Mouse (Mus musculus): ENCODE results near the gene Mtx1.
A peak's percentile ranks its signal among the peaks of the same experiment; 100 is the strongest.

Gene Mtx1

DNA sequence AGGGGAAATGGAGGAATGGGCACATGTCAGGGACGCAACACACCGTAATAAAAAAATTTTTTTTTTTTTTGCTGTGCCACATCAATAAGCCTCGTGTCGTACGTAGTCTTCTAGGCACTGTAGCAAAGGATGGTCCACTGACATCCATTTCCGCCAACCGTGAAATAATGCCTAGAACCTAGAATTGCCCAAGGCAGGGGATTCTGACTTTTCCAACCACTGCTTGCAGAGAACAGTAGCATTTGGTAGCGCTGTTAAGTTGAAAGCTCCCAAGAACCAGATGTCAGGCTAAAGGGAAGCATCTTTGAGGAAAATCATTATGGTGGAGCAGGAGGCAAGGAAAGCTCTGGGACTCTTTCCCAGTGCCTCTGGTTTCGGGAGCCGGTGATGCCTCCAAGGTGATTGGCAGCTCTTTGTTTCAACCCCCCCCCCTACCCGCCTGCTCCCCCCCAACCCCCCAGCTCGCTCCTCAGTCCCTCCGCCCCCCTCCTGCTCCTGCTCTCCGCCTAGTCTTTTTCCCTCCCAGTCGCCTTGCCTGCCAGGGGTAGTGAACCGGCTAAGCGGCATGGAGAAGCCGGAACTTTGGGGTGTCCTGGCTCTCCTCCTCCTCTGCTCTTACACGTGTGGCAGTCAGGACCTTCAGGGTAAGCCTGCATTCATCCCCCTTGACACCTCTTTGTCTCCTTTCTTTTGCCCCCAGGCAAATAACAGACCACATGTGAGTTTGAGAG lies 12.0 kb downstream of the Mtx1 start, which contains the start of gene Thbs3:
TSS of gene Thbs3 (plus strand) at position 500 of the 731 bp plus-strand sequence.
- peak; percentile 76 for DNase-seq (ENCODE audit: low spot score)

DNA sequence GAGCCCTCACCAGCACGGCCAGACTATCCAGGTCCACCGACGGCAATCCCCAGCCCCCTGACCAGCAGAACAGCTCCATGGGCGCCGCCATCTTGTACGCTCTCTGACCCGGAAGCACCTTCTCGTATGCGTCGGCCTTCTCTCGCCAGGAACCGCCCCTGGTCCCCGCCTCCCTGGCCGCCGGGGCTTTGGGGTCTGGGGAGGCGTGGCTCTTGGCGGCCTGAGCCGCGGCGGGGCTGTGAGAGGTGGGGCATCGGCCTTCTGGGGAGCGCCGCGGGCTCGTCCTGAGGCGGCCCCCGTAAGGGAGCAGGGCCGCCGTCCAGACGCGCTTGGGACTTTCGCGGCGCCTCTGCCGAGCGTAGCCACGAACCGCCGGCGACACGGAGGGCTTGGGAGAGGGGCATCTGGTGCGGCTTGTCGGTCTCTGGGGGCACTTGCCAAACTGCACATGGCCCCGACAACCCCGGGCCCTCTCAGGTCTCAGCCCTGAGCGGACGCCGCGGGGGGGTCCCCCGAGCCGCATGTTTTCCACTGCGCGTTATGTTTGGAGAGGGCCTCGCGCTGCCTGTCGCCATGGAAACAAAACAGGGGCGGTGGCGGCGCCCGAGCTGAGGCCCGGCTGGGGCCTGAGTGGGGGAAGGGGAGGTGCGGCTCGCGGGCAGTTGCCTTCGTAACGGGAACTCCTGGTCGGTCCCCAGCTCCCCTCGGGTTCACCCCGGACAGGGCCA lies 12.9 kb downstream of the Mtx1 start:
- peak; percentile 98 for DNase-seq (ENCODE audit: low spot score)

DNA sequence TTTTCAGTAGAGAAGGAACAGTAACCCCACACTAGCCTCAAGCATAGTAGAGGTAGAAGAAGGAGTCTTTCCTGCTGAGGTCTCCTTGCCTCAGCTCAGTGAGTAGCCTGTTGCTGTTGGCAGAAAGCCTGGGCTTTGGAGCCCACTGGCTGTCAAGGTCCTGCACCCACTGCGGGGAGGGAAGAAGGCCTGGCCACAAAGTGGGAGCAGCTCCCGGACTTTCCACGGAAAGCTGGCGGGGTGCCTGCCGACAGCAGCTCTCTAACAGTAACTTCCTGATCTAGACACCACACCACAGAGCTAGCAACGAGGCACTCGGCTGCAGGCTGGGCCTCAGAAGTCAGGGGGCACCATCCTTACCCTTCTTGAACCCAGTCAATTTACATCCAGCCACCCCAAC lies 16.2 kb downstream of the Mtx1 start:
- DNase-seq (ENCODE audit: low spot score): no peak

DNA sequence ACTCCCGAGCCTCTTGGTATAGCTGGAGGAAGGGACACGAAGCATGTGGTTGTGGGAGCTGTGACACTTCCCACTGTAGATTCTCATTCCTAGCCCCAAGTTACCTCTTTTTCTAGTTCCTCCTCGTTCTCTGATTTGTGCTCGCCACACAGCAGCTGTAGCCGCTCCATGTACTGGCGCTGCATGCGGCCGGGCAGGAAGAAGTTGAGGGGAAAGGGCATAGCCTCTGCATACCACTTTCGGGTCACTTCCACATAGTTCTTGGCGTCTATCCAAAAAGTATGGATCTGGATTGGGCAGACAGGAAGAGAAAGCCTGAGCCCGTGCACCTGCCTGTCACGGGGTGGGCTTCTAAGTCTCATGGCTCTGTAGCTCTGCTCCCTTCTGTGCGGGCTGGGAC lies 16.7 kb downstream of the Mtx1 start:
- DNase-seq (ENCODE audit: low spot score): no peak

- no peak for DNase-seq (ENCODE audit: low spot score)
These were observed 17.2 kb downstream of the Mtx1 start for GRCm38 (mm10) chr3:89209731-89210130.

- no peak for DNase-seq (ENCODE audit: low spot score)
These were observed 18.2 kb downstream of the Mtx1 start for GRCm38 (mm10) chr3:89208736-89209135.

GRCm38 (mm10) chr3:89208075-89208657 lies 18.7 kb downstream of the Mtx1 start:
- no peak for DNase-seq (ENCODE audit: low spot score)

DNA sequence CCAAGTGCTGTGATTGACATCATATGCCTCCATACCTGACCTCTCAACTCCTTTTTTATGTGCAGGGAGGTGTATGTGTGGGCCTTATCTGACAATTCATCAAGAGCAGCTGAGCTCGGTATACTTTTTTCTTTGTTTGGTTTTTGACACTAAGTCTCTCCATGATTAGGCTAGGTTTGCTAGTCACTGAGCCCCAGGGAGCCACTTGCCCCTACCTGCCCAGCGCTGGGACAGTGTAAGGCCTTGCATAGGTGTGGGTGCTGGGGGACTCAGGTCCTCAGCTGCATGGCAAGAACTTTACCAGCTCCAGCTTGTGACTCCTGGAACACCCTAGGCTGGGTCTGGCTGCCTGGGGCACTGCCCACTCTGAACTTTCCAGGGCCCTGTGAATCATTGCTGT lies 20.2 kb downstream of the Mtx1 start:
- DNase-seq (ENCODE audit: low spot score): no peak

DNA sequence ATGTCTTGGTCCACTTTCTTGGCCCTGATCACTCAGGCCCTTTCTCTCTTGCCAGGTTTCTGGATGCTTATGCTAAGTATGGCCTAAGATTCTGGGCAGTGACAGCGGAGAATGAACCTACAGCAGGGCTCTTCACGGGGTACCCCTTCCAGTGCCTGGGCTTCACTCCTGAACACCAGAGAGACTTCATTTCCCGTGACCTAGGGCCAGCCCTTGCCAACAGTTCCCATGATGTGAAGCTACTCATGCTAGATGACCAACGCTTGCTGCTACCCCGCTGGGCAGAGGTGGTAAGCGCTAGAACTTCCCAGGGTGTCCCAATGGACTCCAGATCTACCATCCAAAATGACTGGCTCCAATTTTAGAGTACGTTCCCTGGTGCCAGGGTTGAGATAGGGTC lies 20.8 kb downstream of the Mtx1 start:
- DNase-seq (ENCODE audit: low spot score): no peak

- DNase-seq (ENCODE audit: low spot score): no peak
These were observed 23.8 kb downstream of the Mtx1 start for GRCm38 (mm10) chr3:89203142-89203514.

GRCm38 (mm10) chr3:89202253-89203141 lies 24.4 kb downstream of the Mtx1 start, which contains the start of gene Gba:
TSS of gene Gba (plus strand) at chr3:89202928.
- peak; percentile 97 for DNase-seq (ENCODE audit: low spot score)

- no peak for DNase-seq (ENCODE audit: low spot score)
These were observed 27.0 kb downstream of the Mtx1 start for GRCm38 (mm10) chr3:89199839-89200238.

- peak; percentile 97 for DNase-seq (ENCODE audit: low spot score)
These were observed 30.7 kb downstream of the Mtx1 start for GRCm38 (mm10) chr3:89195979-89196877.

GRCm38 (mm10) chr3:89193853-89194252 lies 33.0 kb downstream of the Mtx1 start:
- no peak for DNase-seq (ENCODE audit: low spot score)

GRCm38 (mm10) chr3:89193351-89193750 lies 33.5 kb downstream of the Mtx1 start:
- DNase-seq (ENCODE audit: low spot score): no peak

- DNase-seq (ENCODE audit: low spot score): no peak
These were observed 36.5 kb downstream of the Mtx1 start for GRCm38 (mm10) chr3:89190436-89190835.

DNA sequence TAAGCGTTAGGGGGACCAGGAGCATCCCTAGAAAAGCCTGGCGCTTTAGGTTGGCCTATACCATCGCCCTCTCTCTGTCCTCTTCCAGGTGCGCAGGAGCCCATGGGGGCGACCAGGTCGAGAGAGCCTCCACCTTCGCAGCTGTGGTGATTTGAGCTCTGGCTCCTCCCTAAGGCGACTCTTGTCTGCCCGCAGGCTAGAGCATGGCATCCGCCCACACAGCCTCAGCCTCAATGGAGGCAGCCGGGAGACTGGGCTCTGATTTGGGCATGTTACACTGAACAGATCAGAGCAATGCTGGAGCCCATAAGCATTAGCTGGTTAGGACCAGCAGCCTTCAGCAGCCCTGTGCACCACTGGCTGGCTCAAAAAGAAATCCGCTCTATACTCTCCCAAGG lies 38.4 kb downstream of the Mtx1 start:
- DNase-seq (ENCODE audit: low spot score): no peak

DNA sequence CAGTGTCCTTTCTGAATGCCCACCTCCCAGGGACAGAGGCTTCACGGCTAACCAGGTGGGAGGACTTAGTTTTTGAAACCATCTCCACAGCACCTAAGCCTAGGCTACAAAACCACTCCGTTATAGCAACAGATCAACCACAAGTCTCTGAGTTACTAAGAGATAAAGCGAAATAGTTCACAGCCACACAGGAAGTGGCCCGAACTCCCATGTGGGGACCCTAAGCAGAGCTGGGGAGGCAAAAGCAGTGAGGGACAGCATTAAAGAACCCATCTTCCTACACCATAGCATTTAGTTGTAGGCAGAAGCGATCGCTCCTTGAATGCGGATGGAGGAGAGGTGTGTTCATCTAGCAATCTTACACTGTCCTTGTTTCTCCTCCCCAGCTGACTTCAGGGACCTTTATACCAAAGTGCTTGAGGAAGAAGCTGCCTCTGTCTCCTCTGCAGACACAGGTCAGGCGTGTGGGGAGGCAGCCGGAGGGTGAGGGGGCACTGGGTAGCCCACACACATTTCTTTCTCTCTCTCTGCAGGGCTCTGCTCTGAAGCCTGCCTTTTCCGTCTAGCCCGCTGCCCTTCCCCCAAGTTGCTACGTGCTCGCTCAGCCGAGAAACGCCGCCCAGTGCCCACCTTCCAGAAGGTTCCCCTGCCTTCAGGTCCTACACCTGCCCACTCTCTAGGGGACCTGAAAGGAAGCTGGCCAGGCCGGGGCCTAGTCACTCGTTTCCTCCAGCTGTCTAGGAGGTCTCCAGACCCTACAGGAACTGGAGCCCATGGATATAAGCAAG lies 39.0 kb downstream of the Mtx1 start:
- no peak for DNase-seq (ENCODE audit: low spot score)

- no peak for DNase-seq (ENCODE audit: low spot score)
These were observed 39.7 kb downstream of the Mtx1 start for GRCm38 (mm10) chr3:89187197-89187596.

GRCm38 (mm10) chr3:89183959-89184315 lies 43.0 kb downstream of the Mtx1 start:
- no peak for DNase-seq (ENCODE audit: low spot score)

Data from embryo, embryonic 10.5 days (tissue).